Mouse (Mus musculus) CH12.LX (cell line): ENCODE measurements at regions not wholly inside any gene's neighbourhood (a gene's known extent, or its start where the extent isn't known, plus 50 kb on each side); places are given as distances from the start of the nearest gene placed in this dataset.

Experiments used
- CTCF ChIP-seq, 2 experiments: IDR thresholded peaks in 1 of 2; conservative IDR thresholded peaks in 1 of 2; 2 replicates each; pipeline ENCODE4 v1.5.1; 2011 to 2012; ENCODE audit warnings: low read depth in 2 of 2, low read length in 2 of 2, improper control_type of control experiment in 1 of 2, inconsistent platforms in 1 of 2, mild to moderate bottlenecking in 1 of 2, moderate library complexity in 1 of 2
- ELF1 ChIP-seq: IDR thresholded peaks from 2 replicates; pipeline ENCODE4 v1.6.1; 2014; ENCODE audit warnings: low read depth, mild to moderate bottlenecking, inconsistent platforms, low read length, improper control_type of control experiment
- EP300 ChIP-seq: IDR thresholded peaks from 2 replicates; pipeline ENCODE4 v1.6.1; 2011; ENCODE audit warnings: low read length, improper control_type of control experiment
- HCFC1 ChIP-seq: IDR thresholded peaks from 2 replicates; pipeline ENCODE4 v1.6.1; 2012; ENCODE audit warnings: low read depth, mild to moderate bottlenecking, inconsistent platforms, low read length, improper control_type of control experiment
- JUN ChIP-seq: IDR thresholded peaks from 2 replicates; pipeline ENCODE4 v1.6.1; 2011; ENCODE audit warnings: low read depth, mild to moderate bottlenecking, low read length, improper control_type of control experiment, moderate library complexity; ENCODE audit not compliant: insufficient read depth
- MAX ChIP-seq: IDR thresholded peaks from 2 replicates; pipeline ENCODE4 v1.6.1; 2011; ENCODE audit warnings: low read length, improper control_type of control experiment
- MAZ ChIP-seq: IDR thresholded peaks from 2 replicates; pipeline ENCODE4 v1.6.1; 2012; ENCODE audit warnings: low read depth, mild to moderate bottlenecking, inconsistent platforms, low read length, improper control_type of control experiment, moderate library complexity
- NELFE ChIP-seq: IDR thresholded peaks from 2 replicates; pipeline ENCODE4 v1.6.1; 2011; ENCODE audit warnings: low read depth, low read length, improper control_type of control experiment
- POLR2A ChIP-seq: IDR thresholded peaks from 2 replicates; pipeline ENCODE4 v1.6.1; 2011; ENCODE audit warnings: low read depth, mild to moderate bottlenecking, improper control_type of control experiment, low read length
- RAD21 ChIP-seq: IDR thresholded peaks from 2 replicates; pipeline ENCODE4 v1.6.1; 2011; ENCODE audit warnings: low read depth, mild to moderate bottlenecking, low read length, improper control_type of control experiment, moderate library complexity
- SIN3A ChIP-seq: IDR thresholded peaks from 2 replicates; pipeline ENCODE4 v1.6.1; 2012; ENCODE audit warnings: low read length, improper control_type of control experiment, inconsistent platforms
- TCF12 ChIP-seq: IDR thresholded peaks from 2 replicates; pipeline ENCODE4 v1.6.1; 2014; ENCODE audit warnings: low read depth, mild to moderate bottlenecking, inconsistent platforms, low read length, improper control_type of control experiment
- USF1 ChIP-seq: IDR thresholded peaks from 2 replicates; pipeline ENCODE4 v1.6.1; 2014; ENCODE audit warnings: low read depth, mild to moderate bottlenecking, inconsistent platforms, low read length, improper control_type of control experiment
- ZC3H11A ChIP-seq: IDR thresholded peaks from 2 replicates; pipeline ENCODE4 v1.6.1; 2012; ENCODE audit warnings: low read depth, mild to moderate bottlenecking, inconsistent platforms, low read length, improper control_type of control experiment

GRCm38 (mm10) chr14:120626223-120626935, 148.1 kb downstream of the Rap2a start:
- TF ChIP-seq HCFC1 (no peak), CTCF (conservative IDR thresholded peaks at IDR 0.05 in 1 of 2, IDR thresholded peaks at IDR 0.05 in 1 of 2; ENCODE audit: low read depth in 2 of 2, low read length in 2 of 2) (no peak), USF1 (no peak), JUN (no peak), ELF1 (no peak), ZC3H11A (no peak), POLR2A (no peak), MAZ (no peak), MAX (no peak), RAD21 (no peak), TCF12 (no peak), NELFE (no peak), EP300 (no peak), SIN3A (no peak)
